Mouse (Mus musculus): ENCODE data around the gene Aip. TPM values are rescaled to one million over a fixed set of nuclear protein-coding genes. Genes with fewer than 3 reads are reported as not detected.
"Not testable (repeated sequence)": the region's sequence is repeated elsewhere in the genome, so short reads cannot be mapped to it uniquely, and the experiment has no call there.

The Aip gene
- polyA plus RNA-seq, 1 experiment from 2014 or later, result 85.2 TPM

- Histone ChIP-seq H3K4me1 (no peaks in the 10 kb centered on the region), H3K4me3 (no peak overlapping the region), H3K4me2 (replicated peaks) (no peak overlapping the region), H3K27ac (no peak overlapping the region), H3K9ac (no peak overlapping the region), H3K36me3 (no peaks in the 10 kb centered on the region), H3K9me3 (no peaks in the 10 kb centered on the region), H3K27me3 (no peaks in the 10 kb centered on the region)
- 75% methylated on average over 11 of the region's 11 CpGs for WGBS
- ATAC-seq (ENCODE audit: insufficient number of reproducible peaks, insufficient read depth, low FRiP score, low TSS enrichment), result 0 out of 2 replicates have a peak, but pooled peaks have one; percentile 35
These were observed 43.3 kb downstream of the Aip start for GRCm38 (mm10) chr19:4082219-4082965.

DNA sequence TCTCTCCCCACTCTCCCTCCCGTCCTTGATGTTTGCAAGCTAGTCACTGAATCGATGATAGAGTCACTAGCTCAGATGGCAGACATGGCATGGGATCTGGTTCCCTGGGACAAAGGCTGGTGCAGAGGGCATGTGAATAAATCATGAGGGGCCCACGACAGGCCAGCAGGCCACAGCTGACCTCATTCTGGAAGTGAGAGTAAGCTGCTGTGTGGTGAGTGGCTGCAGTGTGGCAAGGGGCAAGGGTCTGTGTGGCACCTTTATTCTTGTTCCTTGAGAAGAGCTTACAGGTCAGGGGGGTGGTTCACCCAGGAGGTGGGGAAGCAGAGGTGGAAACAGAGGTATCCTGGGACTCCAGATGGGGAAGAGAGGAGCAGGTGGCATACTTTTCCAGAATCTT lies 44.3 kb downstream of the Aip start, which contains the start of gene Cabp2:
Gene Cabp2 (plus strand): TSS at position 185 of the 400 bp plus-strand sequence.
- Histone ChIP-seq H3K9ac (no peak within 1 kb of the TSS), H3K4me3 (no peak within 1 kb of the TSS), H3K4me1 (no peaks in the 10 kb centered on the region), H3K27me3 (no peaks in the 10 kb centered on the region), H3K36me3 (no peaks in the 10 kb centered on the region), H3K9me3 (no peaks in the 10 kb centered on the region), H3K4me2 (replicated peaks) (no peak within 1 kb of the TSS), H3K27ac (no peak within 1 kb of the TSS)
- WGBS, result 72% methylated on average over 3 of the region's 3 CpGs
- ATAC-seq (ENCODE audit: insufficient number of reproducible peaks, insufficient read depth, low FRiP score, low TSS enrichment), result no peak

DNA sequence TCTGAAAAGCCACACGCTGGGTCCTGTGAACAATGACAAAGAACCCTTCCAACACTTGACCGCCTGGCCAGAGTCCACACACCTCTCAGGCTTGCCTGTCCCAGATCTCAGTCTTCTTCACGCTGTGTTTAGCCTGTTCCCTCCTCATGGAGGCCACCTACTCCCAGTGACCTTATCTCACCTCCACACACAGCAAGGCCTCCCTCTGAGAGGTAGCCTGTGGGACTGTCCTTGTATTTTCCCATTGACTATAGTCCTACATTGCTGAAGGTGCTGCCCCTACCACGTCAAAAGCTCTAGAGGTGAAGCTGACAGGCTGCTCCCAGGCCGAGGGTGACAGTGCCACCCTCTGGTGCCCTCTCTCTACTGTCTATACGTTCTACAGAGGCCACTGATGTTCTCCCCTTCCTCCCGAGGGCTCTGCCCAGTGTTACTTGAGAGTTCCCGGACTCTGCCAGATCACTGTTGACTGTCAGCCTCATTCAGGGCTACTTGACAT lies 45.1 kb downstream of the Aip start:
- Histone ChIP-seq H3K9ac (no peak overlapping the region), H3K4me1 (no peaks in the 10 kb centered on the region), H3K4me3 (no peak overlapping the region), H3K36me3 (no peaks in the 10 kb centered on the region), H3K27ac (no peak overlapping the region), H3K27me3 (no peaks in the 10 kb centered on the region), H3K4me2 (replicated peaks) (no peak overlapping the region), H3K9me3 (no peaks in the 10 kb centered on the region)
- 67% methylated on average over 8 of the region's 8 CpGs for WGBS
- no peak for ATAC-seq (ENCODE audit: insufficient number of reproducible peaks, insufficient read depth, low FRiP score, low TSS enrichment)

GRCm38 (mm10) chr19:4079594-4079993 lies 46.1 kb downstream of the Aip start:
- H3K9ac ChIP-seq, result no peak overlapping the region
- no peak overlapping the region for H3K4me3 ChIP-seq
- H3K27ac ChIP-seq, result no peak overlapping the region
- H3K4me1 ChIP-seq, result no peaks in the 10 kb centered on the region
- H3K9me3 ChIP-seq, result no peaks in the 10 kb centered on the region
- H3K27me3 ChIP-seq, result no peaks in the 10 kb centered on the region
- 77% methylated on average over 1 of the region's 1 CpGs for WGBS
- ATAC-seq (ENCODE audit: insufficient number of reproducible peaks, insufficient read depth, low FRiP score, low TSS enrichment), result no peak
- no peaks in the 10 kb centered on the region for H3K36me3 ChIP-seq
- H3K4me2 ChIP-seq (replicated peaks), result no peak overlapping the region

DNA sequence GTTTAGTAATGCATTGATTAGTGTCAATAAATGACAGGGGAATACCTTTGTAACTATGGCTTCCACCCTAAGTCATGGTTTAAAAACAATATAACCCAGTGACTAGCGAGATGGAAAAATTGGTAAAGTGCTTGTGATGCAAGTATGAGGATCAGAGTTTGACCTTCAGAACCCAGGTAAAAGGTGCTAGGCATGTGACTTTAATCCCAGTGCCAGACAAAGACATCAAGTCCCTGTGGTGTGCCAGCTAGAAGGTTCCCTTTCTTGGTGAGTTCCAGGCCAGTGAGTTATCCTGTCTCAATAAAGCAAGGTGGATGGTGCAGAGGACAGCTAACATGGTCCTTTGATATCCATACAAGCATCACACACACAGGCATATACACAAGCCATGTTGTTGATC lies 50.1 kb downstream of the Aip start:
- no peak overlapping the region for H3K4me3 ChIP-seq
- ATAC-seq (ENCODE audit: insufficient number of reproducible peaks, insufficient read depth, low FRiP score, low TSS enrichment), result no peak
- H3K4me2 ChIP-seq (replicated peaks), result no peak overlapping the region
- H3K27ac ChIP-seq, result no peak overlapping the region
- H3K9me3 ChIP-seq, result no peaks in the 10 kb centered on the region
- WGBS, result 85% methylated on average over 1 of the region's 1 CpGs
- H3K27me3 ChIP-seq, result no peaks in the 10 kb centered on the region
- H3K4me1 ChIP-seq, result no peaks in the 10 kb centered on the region
- no peaks in the 10 kb centered on the region for H3K36me3 ChIP-seq
- H3K9ac ChIP-seq, result no peak overlapping the region

GRCm38 (mm10) chr19:4072706-4073424 lies 52.8 kb downstream of the Aip start:
- Histone ChIP-seq H3K4me1 (no peaks in the 10 kb centered on the region), H3K4me2 (replicated peaks) (no peak overlapping the region), H3K36me3 (no peaks in the 10 kb centered on the region), H3K9me3 (no peaks in the 10 kb centered on the region), H3K27me3 (no peaks in the 10 kb centered on the region), H3K4me3 (no peak overlapping the region), H3K9ac (no peak overlapping the region), H3K27ac (no peak overlapping the region)
- ATAC-seq (ENCODE audit: insufficient number of reproducible peaks, insufficient read depth, low FRiP score, low TSS enrichment), result no peak
- WGBS, result 76% methylated on average over 6 of the region's 6 CpGs

GRCm38 (mm10) chr19:4071406-4071805 lies 54.3 kb downstream of the Aip start:
- no peaks in the 10 kb centered on the region for H3K9me3 ChIP-seq
- WGBS, result 91% methylated on average over 6 of the region's 6 CpGs
- no peak overlapping the region for H3K27ac ChIP-seq
- no peaks in the 10 kb centered on the region for H3K4me1 ChIP-seq
- H3K27me3 ChIP-seq, result no peaks in the 10 kb centered on the region
- H3K4me2 ChIP-seq (replicated peaks), result no peak overlapping the region
- no peak overlapping the region for H3K9ac ChIP-seq
- ATAC-seq (ENCODE audit: insufficient number of reproducible peaks, insufficient read depth, low FRiP score, low TSS enrichment), result no peak
- no peaks in the 10 kb centered on the region for H3K36me3 ChIP-seq
- H3K4me3 ChIP-seq, result no peak overlapping the region

GRCm38 (mm10) chr19:4070756-4071155 lies 54.9 kb downstream of the Aip start:
- Histone ChIP-seq H3K36me3 (no peaks in the 10 kb centered on the region), H3K4me2 (replicated peaks) (no peak overlapping the region), H3K27ac (no peak overlapping the region), H3K4me3 (no peak overlapping the region), H3K9me3 (no peaks in the 10 kb centered on the region), H3K4me1 (no peaks in the 10 kb centered on the region), H3K27me3 (no peaks in the 10 kb centered on the region), H3K9ac (no peak overlapping the region; the same call in 1 of the 2 replicates)
- WGBS, result 77% methylated on average over 8 of the region's 8 CpGs
- ATAC-seq (ENCODE audit: insufficient number of reproducible peaks, insufficient read depth, low FRiP score, low TSS enrichment), result no peak

GRCm38 (mm10) chr19:4070311-4070710 lies 55.3 kb downstream of the Aip start:
- no peak for ATAC-seq (ENCODE audit: insufficient number of reproducible peaks, insufficient read depth, low FRiP score, low TSS enrichment)
- no peak overlapping the region for H3K27ac ChIP-seq

GRCm38 (mm10) chr19:4068717-4069410 lies 56.8 kb downstream of the Aip start:
- no peak overlapping the region for H3K4me3 ChIP-seq
- H3K4me1 ChIP-seq, result no peaks in the 10 kb centered on the region
- no peak overlapping the region for H3K9ac ChIP-seq
- H3K36me3 ChIP-seq, result no peaks in the 10 kb centered on the region
- WGBS, result 65% methylated on average over 15 of the region's 15 CpGs
- no peaks in the 10 kb centered on the region for H3K9me3 ChIP-seq
- no peak for ATAC-seq (ENCODE audit: insufficient number of reproducible peaks, insufficient read depth, low FRiP score, low TSS enrichment)
- H3K27me3 ChIP-seq, result no peaks in the 10 kb centered on the region
- no peak overlapping the region for H3K4me2 ChIP-seq (replicated peaks)
- H3K27ac ChIP-seq, result no peak overlapping the region

More at GRCm38 (mm10) chr19:4070311-4070710, 55.3 kb downstream of the Aip start:
- Histone ChIP-seq H3K4me1 (no peaks in the 10 kb centered on the region), H3K9me3 (no peaks in the 10 kb centered on the region), H3K9ac (no peak overlapping the region; the same call in 1 of the 2 replicates), H3K36me3 (no peaks in the 10 kb centered on the region), H3K4me2 (replicated peaks) (no peak overlapping the region), H3K4me3 (no peak overlapping the region), H3K27me3 (no peaks in the 10 kb centered on the region)
- WGBS, result 69% methylated on average over 15 of the region's 15 CpGs

- H3K9ac ChIP-seq; H3K9me3 ChIP-seq; ATAC-seq (ENCODE audit: insufficient number of reproducible peaks, insufficient read depth, low FRiP score, low TSS enrichment); H3K4me1 ChIP-seq; H3K4me2 ChIP-seq (replicated peaks); H3K36me3 ChIP-seq; H3K4me3 ChIP-seq; H3K27ac ChIP-seq; H3K27me3 ChIP-seq: not testable (repeated sequence)
- WGBS, result 90% methylated on average over 2 of the region's 2 CpGs
These were observed 57.4 kb downstream of the Aip start for GRCm38 (mm10) chr19:4068242-4068641.
